Mouse (Mus musculus) embryo, embryonic 10.5 days (tissue): ENCODE results near the gene Taf4.
A peak's percentile ranks its signal among the peaks of the same experiment; 100 is the strongest.

Experiments
- DNase-seq: peaks from one replicate; pipeline ENCODE4 v3.0.0-alpha.2; 2015; ENCODE audit warnings: low spot score

The Taf4 gene

DNA sequence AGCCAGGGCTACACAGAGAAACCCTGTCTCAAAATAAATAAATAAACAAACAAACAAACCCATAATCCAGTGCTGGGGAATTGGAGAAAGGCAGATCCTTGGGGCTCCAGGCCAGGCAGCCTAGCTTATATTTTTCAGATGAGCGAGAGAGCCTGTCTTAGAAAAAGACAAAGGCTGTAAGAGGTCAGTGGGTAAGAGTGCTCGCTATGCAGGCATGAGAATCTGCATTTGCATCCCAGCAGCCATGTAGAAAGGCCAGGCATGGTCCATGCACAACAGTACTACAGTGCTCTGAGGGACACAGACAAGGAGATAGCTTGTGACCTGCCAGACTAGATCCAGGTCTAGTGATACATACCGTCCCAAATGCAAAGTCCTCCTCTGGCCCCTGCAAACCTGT is 6.3 kb upstream of the Taf4 start:
- no peak for DNase-seq

DNA sequence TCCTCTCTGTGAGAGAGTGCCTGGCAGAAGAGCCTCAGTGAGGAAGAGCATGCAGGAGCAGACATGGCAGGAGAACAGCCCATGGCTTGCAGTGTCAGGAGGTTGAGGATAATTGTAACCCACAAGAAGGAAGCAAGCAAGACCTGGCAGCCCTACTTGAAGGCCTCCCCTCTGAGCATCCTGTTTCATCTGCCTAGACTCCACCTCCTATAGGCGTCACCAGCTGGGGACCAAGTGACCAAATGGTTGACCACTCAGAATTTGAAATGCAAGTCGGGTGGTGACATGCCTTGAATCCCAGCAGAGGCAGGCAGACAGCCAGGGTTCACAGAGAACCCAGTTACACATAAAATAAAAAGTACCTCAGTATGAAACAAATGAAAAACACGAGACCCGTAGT is 4.2 kb upstream of the Taf4 start:
- DNase-seq, result no peak

DNA sequence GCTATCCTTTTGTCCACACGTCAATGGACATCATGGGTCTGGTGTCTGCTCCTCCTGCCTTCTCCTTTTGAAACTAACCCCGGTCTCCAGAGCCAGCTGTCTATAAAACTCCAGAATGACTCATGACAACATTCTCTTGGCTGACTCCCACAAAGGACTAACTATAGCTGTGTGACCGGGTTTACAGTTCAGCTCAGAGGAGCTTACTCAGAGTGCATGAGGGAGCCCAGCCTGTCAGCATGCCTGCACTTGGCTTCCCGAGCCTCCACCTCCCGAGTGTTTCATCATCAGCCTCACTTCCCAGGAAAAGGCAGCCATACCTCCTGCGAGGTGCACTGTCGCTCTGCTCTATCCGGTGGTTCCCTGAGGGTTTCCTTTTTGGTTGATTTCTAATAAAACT is 3.4 kb upstream of the Taf4 start:
- no peak for DNase-seq

DNA sequence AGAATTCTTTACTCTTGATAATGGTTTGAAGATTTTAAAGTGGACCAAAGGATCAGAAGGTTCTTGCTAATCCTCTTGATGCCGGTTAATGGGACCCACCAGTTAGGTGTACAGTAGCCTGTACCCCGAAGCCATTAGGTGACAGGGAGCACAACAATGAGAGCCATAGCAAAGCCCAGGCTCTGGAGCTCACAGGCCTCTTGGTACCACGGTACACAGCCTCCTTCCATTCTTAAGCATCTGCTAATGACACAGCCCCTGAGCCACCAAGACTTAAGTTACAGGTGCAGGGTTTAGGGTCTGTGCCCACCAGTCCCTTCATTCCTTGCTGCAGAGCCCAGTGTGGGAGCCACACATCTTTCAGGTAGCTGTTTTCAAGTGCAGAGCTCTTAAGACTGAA is 1.8 kb upstream of the Taf4 start:
- DNase-seq, result no peak

DNA sequence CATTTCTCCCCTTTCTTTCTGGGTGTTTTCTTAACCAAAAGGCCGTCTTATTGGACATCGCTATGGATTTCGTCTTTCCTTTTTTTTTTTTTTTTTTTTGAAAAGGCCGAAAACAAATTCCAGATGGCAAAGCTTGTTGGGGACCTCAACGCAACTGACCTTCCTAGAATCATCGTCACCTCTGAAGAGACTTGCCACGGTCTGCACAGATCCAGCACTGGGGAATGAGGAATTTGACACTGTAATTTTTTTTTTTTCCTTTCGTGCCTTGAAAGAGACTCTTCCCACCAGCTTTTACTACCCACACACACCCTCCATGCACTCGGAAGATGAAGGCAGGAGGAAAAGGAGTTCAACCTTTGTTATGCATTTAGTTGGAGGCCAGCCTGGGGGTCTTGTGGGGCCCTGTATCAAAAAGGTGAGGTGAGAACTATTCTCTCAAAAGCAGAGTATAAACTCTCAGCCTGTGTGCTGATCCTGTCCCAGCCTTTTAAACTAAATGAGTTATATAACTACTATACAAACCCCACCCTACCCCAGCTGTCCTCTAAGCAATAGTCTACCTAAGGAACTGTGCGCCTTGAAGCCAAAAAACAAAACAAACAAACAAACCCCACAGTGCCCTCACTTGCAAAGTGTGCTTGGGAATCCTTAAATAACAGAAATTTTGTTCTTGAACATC is 1.0 kb upstream of the Taf4 start:
- DNase-seq, result no peak

DNA sequence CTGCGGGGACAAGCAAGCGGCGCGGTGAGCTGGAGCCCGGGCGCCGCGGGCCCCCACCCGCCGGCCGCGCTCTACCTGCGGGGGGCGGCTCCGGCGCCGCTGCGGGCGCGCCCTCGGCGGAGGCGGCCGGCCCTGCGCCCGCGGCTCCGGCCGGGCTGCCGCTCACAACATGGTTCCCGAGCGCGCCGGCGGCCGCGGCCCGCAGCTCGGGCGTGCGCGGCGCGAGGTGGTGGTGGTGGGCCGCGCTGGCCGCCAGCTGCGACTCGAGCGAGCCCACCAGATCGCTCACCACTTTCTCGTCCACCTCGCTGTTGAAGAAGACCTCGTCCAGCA is 185 bp downstream of the Taf4 start:
- no peak for DNase-seq

DNA sequence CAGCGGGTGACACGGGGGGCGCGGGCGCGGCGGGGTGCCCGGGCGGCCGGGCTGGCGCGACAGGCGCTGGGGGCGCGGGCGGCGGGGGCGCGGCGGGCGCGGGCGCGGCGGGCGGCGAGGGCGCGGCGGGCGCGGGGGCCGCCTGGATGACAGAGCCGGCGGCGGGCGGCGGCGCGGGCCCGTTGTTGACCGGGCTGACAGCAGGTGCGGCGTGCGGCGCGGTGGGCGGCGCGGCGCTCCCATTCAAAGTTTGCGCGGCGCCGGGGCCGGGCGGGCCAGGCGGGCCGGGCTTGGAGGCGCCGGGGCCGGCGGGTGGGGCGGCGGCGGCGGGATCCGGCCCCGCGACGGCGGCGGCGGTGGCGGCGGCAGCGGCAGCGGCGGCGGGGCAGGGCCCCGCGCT is 595 bp downstream of the Taf4 start:
- DNase-seq, result no peak

DNA sequence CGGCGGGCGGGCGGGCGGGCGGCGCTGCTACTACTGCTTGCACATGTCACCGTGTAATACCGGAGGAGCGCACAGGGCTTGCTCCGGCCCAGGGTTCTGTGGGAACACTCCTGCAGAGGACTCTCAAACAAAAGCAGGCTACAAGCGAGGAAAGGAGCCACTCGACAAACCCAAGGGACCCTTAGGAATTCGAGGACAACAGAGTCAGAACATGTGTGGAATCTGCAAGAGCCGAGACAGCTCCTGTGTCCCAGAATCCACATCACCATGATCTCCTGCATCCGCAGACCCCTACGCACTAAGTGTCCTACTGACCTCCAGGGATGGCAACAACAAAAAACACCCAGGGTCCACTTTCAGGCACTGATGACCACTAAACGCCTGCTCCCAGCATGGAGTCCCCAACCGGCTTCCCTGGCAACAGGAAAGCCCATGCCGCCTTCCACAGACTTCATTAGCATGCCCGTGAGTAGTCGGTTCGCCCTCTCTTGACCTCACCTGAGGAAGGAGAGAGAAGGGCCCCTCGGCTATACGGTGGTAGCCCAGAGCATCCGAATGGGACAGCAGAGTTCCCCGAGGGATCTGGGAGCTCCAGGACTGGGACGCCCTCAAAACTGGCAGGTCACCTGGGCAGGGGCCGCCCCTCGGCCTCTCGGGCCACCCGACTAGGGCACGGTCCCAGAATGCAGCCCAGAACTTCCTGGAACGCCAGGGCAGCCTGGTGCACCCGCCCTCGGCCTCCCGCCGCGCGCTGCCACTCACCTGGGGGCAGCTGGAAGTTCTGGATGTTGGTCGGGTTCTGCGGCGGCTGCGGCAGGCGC is 1.6 kb downstream of the Taf4 start:
- peak; percentile 52 for DNase-seq

DNA sequence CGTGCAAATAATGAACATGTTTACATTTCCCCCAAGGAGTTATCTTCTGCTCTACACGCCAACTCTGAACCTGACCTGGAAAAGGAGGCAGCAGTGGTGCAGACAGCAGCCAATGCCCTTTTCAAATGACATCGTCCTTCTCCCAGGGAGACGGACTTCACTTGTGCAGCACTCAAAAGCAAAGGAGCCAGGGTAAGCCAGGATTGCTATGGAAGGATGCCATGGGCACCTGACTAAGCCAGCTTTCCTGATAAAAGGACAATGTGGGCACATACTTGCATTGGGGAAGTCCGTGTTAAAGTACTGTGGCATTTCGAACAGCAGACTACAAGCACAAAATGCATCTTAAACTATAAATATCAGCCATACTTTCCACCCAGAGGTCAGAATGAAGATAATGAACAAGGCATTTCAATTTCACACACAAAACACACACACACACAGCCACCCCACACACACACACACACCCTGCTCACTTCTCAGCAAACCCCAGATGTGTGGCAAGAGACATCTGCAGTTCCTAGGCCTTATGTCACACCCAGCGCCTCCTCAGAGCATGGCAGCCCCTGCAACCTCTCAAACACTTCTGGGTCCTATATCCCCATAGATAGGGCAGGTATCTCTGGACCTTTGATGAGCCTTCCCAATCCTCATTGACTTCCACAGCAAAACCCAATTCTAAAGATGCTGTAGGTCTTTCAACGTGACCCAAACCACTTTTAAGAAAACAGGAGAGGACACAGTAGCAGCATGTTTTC is 2.4 kb downstream of the Taf4 start:
- no peak for DNase-seq

DNA sequence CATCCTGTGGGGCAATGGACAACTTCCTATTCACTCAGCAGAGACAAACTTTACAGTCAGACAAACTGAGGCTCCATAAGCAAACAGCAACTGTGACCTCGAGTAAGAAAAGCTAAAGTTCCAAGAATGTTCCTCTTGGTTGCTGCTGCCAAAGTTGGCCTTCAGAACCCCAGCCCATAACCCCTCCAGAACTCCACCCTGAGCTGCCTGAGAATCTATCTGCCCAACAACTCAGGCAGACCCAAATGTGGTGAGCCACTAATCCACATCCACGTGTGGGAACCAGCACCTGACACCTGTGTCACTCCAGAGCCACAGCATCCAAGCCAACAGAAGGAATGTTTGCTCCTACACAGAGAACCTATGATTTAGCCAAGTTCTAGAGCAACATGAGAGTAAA is 4.0 kb downstream of the Taf4 start:
- DNase-seq, result no peak

DNA sequence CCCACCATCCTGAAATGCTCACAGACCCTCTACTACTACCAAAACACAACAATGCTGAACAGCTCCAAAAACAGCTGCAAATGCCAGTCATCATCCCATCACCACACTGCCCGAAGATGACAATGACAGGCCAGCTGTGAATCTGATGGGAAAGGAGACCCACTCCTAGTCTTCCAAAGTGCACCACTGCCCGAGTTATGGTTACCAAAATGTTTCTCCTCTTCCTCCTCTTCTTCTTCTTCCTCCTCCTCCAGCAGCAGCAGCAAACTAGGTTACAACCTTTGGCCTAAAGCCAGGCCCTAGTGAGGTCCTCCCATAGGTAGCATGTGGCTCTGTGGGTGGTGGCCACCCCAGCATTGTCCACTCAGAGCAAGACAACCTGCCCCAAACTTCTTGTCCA is 4.6 kb downstream of the Taf4 start:
- no peak for DNase-seq

DNA sequence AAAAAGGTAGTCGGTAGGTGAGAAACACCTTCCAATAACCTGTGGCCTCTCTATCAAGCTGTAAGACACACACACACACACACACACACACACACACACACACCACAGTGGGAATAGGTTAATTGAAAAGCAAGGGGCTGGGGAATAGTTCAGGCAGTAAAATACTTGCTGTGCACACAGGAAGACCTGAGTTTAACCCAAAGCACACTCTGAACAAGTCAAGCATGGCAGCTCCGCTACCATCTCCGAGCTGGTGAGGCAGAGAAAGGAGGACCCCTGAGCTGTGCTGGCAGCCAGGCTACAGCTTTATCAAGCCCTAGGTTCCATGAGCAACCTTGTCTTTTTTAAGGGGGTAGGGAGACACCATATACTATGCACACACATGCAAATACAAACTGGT is 7.3 kb downstream of the Taf4 start:
- DNase-seq, result no peak

DNA sequence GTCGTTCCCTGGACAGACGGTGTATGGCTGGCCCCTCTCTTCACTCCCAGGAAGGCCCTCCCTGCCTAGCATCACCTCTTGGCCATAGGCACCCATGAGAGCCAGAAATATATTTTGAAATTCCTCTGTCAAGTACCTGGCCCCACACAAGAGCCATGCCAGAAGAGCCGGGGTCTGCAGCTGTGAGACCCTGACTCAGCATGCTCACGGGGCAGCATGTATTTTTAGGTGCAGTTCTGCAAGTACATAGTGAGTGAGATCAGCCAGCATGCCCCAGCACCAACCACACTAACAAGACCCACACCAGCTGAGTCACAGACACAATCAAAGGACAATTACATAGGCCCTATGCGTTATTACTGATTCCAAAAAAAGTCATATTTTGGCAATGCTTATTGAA is 8.8 kb downstream of the Taf4 start:
- DNase-seq, result no peak

DNA sequence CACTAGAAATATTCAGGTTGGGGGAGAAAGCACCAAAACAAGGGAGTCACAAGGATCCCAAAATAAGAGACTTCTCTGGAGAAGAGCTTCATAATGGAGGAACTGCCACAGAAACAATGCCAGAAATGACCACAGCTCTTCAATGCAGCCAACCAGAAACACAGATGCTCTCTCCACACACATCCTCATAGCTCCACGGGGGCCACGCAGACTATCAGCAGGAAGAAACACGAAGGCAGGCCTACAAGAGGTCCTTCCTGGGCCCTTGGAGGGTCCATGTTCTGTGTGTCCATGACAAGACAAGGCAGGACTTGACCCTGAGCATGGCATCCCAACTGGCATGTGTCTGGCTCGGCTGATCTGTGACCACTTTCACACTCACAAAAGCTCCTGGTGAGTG is 15.0 kb downstream of the Taf4 start:
- DNase-seq, result no peak

DNA sequence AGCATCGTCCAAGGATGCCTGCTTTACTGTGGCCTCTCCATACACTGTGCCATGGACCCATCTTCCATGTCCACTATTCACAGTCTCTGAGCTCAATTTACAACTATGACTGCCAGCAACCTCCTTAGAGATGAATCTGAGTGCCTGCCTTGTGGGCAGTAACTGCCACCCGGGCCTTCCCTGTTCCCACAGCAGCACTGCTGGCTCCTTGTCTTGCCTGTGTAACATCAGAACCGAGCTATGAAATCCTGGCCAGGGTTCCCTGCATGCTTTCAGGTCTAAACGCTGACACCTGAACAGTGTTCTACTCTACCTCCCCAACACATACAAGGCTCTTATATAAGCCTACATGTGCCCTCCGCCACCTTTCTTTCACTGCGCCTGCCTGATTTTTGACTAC is 16.1 kb downstream of the Taf4 start:
- no peak for DNase-seq

DNA sequence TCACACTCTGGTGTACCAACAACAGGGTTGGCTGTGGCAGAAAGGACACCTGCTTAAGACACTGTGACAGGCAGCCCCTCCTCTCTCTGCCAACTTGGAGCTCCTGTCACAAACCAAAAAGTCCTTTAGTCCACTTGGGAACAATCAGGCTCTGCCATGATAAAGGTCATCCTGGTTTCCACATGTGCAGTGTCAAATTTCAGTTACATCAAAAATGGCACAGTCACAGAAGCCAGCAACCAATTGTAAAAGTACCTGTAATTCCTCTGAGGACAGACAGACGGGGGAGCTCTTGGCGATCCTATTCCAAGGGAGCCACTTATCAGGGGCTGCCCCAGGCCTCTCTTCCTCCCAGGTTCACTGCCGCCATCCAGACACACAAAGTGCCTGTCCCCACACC is 17.1 kb downstream of the Taf4 start:
- no peak for DNase-seq

DNA sequence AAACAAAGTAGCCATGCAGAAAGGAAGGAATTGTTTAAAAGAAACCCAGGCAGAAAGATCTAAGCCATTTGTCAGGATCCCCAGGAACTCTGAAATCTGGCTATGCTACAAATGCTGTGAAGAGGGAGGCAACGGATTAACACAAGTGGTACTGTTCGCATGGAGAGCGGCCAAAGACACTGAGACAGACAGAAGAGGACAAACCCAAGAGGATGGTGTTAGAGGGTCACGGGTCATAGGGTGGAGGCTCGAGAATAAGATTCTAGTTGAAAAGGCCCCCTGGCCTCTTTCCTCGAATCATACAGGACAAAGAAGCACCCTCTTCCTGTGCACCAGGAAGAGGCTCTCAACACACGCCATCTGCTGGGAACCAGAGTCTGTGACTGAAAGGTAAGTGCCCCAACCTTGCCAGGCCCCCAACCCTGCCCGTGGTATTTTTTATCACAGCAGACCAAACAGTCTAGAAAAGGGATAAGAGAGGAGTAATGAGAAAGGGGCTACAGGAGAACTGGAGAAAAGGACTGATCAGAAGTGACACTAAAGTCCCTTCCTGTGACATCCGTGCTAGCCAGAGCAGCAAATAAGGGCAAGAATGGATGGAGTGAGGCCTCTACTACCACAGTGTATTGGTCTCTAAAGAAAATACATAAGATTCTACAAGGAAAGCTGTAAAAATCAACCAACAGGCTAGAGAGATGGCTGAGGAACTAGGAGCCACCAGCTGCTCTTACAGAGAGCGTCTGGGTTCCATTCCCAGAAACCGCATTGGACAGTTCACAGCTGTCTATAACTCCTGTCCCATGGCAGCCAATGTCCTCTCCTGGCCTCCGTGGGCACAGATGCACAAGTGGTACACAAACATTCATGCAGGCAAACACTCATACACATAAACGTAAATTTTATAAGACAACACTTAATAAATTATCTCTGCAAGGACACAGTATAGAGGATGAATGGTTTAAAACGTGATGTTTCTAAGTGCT is 24.6 kb downstream of the Taf4 start:
- DNase-seq, result no peak

DNA sequence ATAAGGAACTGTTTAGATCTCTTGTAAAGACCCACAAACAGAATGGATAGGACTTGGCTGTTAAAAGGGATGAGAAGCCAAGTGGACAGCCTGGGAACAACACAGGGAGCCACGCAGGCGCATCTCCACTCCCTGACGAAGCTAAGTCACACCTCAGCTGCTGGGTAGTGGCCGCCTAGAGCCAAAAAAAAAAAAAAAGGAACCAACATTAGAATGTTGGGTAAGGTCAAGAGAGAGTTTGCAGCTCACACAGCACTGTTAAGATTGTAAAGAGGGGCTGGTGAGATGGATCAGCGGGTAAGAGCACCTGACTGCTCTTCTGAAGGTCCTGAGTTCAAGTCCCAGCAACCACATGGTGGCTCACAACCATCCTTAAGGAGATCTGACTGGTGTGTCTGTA is 27.6 kb downstream of the Taf4 start:
- no peak for DNase-seq

DNA sequence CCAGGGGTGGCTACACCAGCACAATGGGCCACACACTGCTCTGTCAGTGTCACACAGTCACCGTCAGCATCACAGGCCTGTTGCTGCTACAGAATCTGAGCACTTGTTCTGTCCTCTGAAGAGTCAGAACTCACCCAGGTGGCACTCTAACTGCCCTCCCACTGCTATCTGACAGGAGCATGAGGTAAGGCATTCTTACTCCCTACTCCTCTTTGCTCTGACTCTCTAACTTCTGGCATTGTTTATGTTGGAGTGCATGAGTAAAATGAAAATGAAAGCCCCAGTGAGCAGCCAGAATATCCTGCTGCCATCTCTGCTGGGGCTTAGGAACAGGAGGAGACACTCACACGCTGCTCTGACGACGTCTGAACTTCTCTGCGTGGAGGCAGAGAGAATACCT is 28.8 kb downstream of the Taf4 start:
- DNase-seq, result peak; percentile 12

DNA sequence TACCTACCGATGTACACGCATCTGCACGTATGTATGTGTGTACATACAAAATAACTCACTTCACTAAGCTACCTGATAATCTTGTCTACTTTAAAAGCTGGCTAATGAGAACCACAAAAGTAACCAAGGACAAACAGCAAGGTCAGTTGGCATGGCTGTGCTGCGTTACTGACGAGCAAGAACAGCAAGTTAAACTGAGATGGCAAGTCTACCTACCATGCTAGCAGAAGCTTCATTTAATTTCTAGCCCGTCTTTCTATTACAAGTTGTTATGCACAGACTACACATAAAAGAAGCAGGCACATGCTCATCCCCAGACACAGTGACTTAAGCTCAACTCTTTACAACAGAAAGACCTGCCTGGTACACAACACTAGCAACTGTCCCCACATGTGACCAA is 29.9 kb downstream of the Taf4 start:
- no peak for DNase-seq

DNA sequence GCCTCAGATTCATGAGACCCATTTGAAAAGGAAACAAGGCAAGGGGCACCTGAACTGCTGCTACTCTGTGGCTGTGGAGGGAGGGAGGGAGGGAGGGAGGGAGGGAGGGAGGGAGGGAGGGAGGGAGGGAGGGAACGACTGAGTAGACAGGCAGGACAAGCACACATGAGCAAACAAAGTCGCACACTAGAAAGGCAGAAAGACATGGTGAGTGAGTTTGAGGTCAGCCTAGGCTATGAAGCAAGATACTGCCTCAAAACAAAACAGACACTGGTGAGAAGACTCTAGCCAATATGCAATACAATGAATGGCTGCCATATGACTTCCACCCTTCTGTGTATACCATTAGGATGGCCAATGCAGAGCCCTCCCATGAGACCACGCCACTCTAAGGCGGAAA is 31.4 kb downstream of the Taf4 start:
- no peak for DNase-seq

DNA sequence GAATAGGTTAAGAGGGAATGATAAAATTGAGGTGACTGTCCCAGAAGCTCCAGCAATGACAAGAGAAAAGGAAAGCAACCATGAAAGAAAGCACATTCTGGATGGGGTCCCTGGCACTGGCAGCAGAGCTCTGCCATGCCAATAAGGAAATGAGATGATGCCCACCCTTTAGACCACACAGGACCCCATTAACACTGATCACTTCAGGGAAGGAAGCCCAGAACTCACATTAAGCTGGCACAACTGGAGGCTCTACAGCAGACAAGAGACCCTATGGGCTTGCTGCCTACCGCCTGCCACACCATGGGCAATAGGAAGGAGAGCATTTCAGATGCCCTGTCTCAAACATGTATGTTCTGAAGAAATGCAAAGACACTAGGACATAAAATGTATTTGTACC is 34.8 kb downstream of the Taf4 start:
- DNase-seq, result no peak
